Mouse (Mus musculus): Measurements from ENCODE around the gene Ddx11.
A peak's percentile ranks its signal among the peaks of the same experiment; 100 is the strongest.

- TF ChIP-seq CTCF (IDR thresholded peaks at IDR 0.05; ENCODE audit: low read depth) (peak; percentile 63), EP300 (IDR thresholded peaks at IDR 0.05; ENCODE audit: low read depth) (no peak)
Measured at GRCm38 (mm10) chr17:66131212-66131611, 7.9 kb downstream of the Ddx11 start.
